Mouse (Mus musculus): ENCODE data around the gene Gpr27. TPM values are rescaled to one million over a fixed set of nuclear protein-coding genes. Genes with fewer than 3 reads are reported as not detected.

The Gpr27 gene
- polyA plus RNA-seq, 1 experiment from 2014 or later, result 2.1 TPM

DNA sequence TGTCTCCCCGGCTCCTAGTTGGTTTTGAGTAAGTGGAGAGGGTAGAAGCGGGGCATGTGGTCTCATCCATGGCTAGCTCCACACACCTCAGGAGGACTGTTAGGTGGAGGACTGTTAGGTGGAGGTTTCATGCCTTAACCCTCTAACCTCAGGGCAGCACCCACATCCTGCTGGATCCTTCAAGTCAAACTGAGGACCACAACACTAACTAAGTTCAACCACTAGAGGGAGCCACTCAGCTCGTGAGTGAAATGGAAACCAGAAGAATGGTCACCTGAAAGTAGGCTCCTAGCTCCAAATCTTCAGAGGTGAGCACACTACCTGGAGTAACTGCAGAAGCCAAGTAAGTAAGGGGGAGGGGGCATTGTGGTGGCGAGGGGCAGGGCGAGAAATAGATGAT, 7.6 kb upstream of the Gpr27 start:
- H3K27me3 ChIP-seq (replicated peaks; ENCODE audit: low read depth, poor library complexity, severe bottlenecking), result peaks cover 21% of the 10 kb centered on the region
- no peak for DNase-seq (ENCODE audit: low spot score)
- WGBS, result 54% methylated on average over 5 of the region's 5 CpGs
- no peaks in the 10 kb centered on the region for H3K9me3 ChIP-seq
- H3K4me1 ChIP-seq, result no peaks in the 10 kb centered on the region
- no peak overlapping the region for H3K27ac ChIP-seq (replicated peaks)
- no peaks in the 10 kb centered on the region for H3K36me3 ChIP-seq (replicated peaks)
- no peak overlapping the region for H3K4me3 ChIP-seq

DNA sequence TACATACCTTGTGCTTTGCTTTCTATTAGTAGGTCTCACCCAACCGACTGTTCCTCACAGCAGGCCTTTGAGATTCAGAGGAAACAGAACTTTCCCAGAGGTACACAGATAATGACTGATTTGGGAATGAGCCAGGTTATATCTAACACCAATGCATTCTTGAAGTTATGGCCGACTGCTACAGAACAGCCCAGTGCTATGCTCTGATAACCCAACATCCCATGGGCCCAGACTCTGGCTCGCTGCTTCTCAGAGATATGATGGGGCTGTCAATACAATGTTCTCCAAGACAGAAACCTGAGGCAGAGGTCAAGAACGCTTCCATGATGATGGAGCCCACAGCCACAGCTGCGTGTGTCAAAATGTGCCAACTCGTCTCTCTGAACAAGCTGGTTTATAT, 4.0 kb upstream of the Gpr27 start:
- 83% methylated on average over 6 of the region's 6 CpGs for WGBS
- no peak overlapping the region for H3K4me3 ChIP-seq
- no peaks in the 10 kb centered on the region for H3K9me3 ChIP-seq
- H3K36me3 ChIP-seq (replicated peaks), result no peaks in the 10 kb centered on the region
- H3K27me3 ChIP-seq (replicated peaks; ENCODE audit: low read depth, poor library complexity, severe bottlenecking), result peaks cover 57% of the 10 kb centered on the region
- no peak for DNase-seq (ENCODE audit: low spot score)
- peaks cover 21% of the 10 kb centered on the region for H3K4me1 ChIP-seq
- H3K27ac ChIP-seq (replicated peaks), result no peak overlapping the region

DNA sequence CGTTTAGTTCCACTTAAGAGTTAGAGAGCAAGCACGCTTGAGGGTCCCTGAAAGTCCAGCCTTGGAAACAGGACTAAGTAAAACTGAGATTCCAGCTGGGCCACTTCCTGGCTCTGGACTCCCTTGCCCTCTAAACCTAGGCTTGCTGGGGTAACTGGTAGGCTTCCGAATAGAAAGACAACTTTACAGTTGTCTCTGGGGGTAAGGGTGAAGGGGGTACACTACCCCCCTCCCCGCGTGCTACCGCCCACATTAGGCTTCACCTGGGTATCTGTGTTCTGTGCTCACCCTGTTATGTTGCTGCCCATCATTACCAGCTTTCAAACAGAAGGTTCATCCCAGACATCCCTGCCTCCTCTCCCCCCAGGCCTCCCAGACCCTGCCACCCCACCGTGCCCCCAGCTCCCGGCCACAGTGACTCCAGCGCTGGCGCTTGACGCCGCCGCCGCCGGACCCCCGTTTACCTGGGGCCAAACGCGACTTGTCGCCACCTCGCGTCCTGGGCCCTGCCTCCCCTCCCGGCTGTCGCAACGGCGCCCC, 743 bp upstream of the Gpr27 start:
- Histone ChIP-seq H3K4me3 (peak overlapping the region; percentile 80), H3K36me3 (replicated peaks) (no peaks in the 10 kb centered on the region), H3K27me3 (replicated peaks; ENCODE audit: low read depth, poor library complexity, severe bottlenecking) (peaks cover 89% of the 10 kb centered on the region), H3K9me3 (no peaks in the 10 kb centered on the region), H3K27ac (replicated peaks) (peak overlapping the region; percentile 85), H3K4me1 (peaks cover 24% of the 10 kb centered on the region)
- WGBS, result 5% methylated on average over 25 of the region's 25 CpGs
- no peak for DNase-seq (ENCODE audit: low spot score)

DNA sequence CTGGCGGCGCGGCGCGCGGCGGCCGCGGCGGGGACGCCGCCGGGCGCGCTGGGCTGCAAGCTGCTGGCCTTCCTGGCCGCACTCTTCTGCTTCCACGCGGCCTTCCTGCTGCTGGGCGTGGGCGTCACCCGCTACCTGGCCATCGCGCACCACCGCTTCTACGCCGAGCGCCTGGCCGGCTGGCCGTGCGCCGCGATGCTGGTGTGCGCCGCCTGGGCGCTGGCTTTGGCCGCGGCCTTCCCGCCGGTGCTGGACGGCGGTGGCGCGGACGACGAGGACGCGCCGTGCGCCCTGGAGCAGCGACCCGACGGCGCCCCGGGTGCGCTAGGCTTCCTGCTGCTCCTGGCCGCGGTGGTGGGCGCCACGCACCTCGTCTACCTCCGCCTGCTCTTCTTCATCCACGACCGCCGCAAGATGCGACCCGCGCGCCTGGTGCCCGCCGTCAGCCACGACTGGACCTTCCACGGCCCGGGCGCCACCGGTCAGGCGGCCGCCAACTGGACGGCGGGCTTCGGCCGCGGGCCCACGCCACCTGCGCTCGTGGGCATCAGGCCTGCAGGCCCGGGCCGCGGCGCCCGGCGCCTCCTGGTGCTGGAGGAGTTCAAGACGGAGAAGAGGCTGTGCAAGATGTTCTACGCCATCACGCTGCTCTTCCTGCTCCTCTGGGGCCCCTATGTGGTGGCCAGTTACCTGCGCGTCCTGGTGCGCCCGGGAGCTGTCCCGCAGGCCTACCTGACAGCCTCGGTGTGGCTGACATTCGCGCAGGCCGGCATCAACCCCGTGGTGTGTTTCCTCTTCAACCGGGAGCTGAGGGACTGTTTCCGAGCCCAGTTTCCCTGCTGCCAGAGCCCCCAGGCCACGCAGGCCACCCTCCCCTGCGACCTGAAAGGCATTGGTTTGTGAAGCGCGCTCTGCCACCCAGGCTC, 700 bp downstream of the Gpr27 start:
- WGBS, result under 1% methylated on average over 110 of the region's 110 CpGs
- peak; percentile 53 for DNase-seq (ENCODE audit: low spot score)
- Histone ChIP-seq H3K36me3 (replicated peaks) (no peaks in the 10 kb centered on the region), H3K9me3 (no peaks in the 10 kb centered on the region), H3K4me3 (peak overlapping the region; percentile 80), H3K4me1 (peaks cover 24% of the 10 kb centered on the region), H3K27ac (replicated peaks) (peak overlapping the region; percentile 85), H3K27me3 (replicated peaks; ENCODE audit: low read depth, poor library complexity, severe bottlenecking) (peaks cover 99% of the 10 kb centered on the region)

DNA sequence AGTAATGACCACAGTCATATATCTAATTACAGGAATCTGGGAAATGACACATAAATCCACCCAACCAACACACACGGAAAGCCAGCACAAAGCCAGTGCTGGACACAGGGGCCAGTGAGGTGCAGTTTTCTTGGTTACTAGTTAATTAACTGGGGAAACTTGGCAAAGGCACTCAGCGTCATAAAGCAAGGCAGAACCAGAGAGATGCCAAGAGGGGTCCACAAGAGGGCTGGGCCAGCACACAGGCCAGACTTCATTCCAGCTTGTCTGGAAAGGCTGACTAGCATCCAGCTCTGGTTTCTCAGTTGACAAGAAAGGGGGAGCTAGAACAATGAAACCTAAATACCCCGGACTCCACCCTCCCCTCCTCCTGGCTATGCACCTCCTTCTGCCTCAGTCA, 8.0 kb downstream of the Gpr27 start:
- Histone ChIP-seq H3K4me1 (0 out of 2 replicates have a peak, but pooled peaks cover 5% of the 10 kb centered on the region), H3K27ac (replicated peaks) (no peak overlapping the region), H3K4me3 (no peak overlapping the region), H3K9me3 (no peaks in the 10 kb centered on the region), H3K27me3 (replicated peaks; ENCODE audit: low read depth, poor library complexity, severe bottlenecking) (peaks cover 38% of the 10 kb centered on the region), H3K36me3 (replicated peaks) (no peaks in the 10 kb centered on the region)
- DNase-seq (ENCODE audit: low spot score), result no peak
- WGBS, result 65% methylated on average over 3 of the region's 3 CpGs

DNA sequence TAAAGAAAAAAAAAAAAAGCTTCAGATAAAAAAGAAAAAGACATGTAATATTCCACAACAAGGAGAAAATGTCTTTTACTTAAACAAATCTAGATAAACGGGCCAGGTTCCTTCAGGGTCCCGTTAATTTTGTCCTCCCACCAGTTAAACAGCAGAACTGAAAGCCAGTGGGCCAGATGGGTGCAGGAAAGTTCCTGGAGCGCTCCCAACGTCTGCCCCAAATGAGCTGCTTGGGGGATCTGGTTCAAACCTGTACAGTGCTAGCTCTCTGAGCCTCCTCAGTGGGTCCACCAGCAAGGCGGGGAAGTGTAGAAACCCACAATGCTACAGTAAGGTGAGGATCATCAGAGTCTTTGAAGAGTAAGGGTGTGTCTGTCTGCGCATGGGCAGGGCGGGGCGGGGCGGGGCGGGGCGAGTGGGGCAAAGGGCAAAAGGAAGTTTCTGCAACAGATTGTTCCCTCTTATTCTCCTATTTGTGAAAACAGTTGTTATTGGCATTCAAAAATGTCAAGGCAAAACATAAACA, 19.2 kb downstream of the Gpr27 start:
- H3K27ac ChIP-seq (replicated peaks), result no peak overlapping the region
- no peaks in the 10 kb centered on the region for H3K4me1 ChIP-seq
- no peaks in the 10 kb centered on the region for H3K36me3 ChIP-seq (replicated peaks)
- no peak overlapping the region for H3K4me3 ChIP-seq
- no peaks in the 10 kb centered on the region for H3K9me3 ChIP-seq
- H3K27me3 ChIP-seq (replicated peaks; ENCODE audit: low read depth, poor library complexity, severe bottlenecking), result peaks cover 39% of the 10 kb centered on the region
- no peak for DNase-seq (ENCODE audit: low spot score)
- 78% methylated on average over 11 of the region's 11 CpGs for WGBS

DNA sequence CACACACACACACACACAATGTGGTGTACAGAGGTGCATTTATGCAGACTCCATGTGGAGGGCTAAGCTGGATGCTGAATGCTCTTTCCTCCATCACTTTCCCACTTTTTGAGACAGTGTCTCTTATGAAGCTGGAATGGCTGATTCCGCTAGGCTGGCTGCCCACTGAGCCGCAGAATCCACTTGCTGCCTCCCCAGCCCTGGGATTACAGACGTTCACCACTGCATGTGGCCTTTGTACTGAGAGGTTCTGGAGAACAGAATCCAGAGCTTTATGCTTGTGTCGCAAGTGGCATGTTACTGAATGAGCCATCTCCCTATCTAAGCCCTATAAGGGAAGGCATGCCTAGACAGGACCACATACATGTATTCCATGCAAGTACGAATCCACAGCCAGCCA, 20.8 kb downstream of the Gpr27 start:
- DNase-seq (ENCODE audit: low spot score), result no peak
- whole genome bisulfite sequencing, result 83% methylated on average over 5 of the region's 5 CpGs
- no peak overlapping the region for H3K27ac ChIP-seq (replicated peaks)
- no peaks in the 10 kb centered on the region for H3K9me3 ChIP-seq
- H3K4me3 ChIP-seq, result no peak overlapping the region
- H3K36me3 ChIP-seq (replicated peaks), result no peaks in the 10 kb centered on the region
- H3K27me3 ChIP-seq (replicated peaks; ENCODE audit: low read depth, poor library complexity, severe bottlenecking), result peaks cover 35% of the 10 kb centered on the region
- H3K4me1 ChIP-seq, result no peaks in the 10 kb centered on the region

DNA sequence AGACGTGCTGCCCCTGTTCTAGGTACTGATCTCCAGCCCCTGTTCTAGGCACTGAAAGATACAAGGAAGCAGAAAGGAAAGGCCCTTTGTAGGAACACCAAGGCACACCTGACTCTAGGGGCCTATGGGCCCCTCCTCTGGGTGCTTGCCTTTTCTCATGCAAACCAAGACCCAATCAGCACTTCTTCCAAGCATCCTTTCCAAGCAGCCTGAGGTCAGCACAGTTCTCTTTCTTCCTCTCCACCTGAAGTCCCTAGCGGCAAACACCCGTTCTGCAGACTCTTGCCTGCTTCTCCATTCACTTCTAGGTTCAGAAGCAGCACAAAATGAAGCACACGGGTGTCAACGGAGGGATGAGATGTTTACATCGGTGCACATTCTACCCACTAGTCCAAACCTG, 22.7 kb downstream of the Gpr27 start:
- Histone ChIP-seq H3K36me3 (replicated peaks) (no peaks in the 10 kb centered on the region), H3K27ac (replicated peaks) (no peak overlapping the region), H3K9me3 (no peaks in the 10 kb centered on the region), H3K4me1 (no peaks in the 10 kb centered on the region), H3K27me3 (replicated peaks; ENCODE audit: low read depth, poor library complexity, severe bottlenecking) (peaks cover 31% of the 10 kb centered on the region), H3K4me3 (no peak overlapping the region)
- 58% methylated on average over 6 of the region's 6 CpGs for WGBS
- no peak for DNase-seq (ENCODE audit: low spot score)

DNA sequence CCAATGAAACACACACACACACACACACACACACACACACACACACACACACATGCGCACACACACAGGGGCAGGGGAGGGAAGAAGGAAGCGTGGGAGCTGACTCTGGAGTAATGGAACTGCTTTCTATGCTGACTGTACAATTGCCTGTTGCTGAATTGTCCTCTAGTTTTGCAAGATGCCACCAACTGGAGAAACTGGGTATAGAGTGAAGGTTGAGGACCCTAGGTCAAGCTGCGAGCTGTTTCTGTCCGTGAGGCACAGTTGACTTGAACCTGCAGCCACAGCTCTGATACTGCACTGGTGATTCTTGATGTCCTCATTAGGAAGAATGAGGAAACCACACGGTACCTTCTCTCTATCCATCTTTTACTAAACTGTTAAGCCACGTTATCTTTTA, 23.4 kb downstream of the Gpr27 start:
- H3K27me3 ChIP-seq (replicated peaks; ENCODE audit: low read depth, poor library complexity, severe bottlenecking), result peaks cover 28% of the 10 kb centered on the region
- no peaks in the 10 kb centered on the region for H3K4me1 ChIP-seq
- no peak overlapping the region for H3K4me3 ChIP-seq
- no peak for DNase-seq (ENCODE audit: low spot score)
- no peaks in the 10 kb centered on the region for H3K36me3 ChIP-seq (replicated peaks)
- no peaks in the 10 kb centered on the region for H3K9me3 ChIP-seq
- WGBS, result 79% methylated on average over 6 of the region's 6 CpGs
- no peak overlapping the region for H3K27ac ChIP-seq (replicated peaks)

DNA sequence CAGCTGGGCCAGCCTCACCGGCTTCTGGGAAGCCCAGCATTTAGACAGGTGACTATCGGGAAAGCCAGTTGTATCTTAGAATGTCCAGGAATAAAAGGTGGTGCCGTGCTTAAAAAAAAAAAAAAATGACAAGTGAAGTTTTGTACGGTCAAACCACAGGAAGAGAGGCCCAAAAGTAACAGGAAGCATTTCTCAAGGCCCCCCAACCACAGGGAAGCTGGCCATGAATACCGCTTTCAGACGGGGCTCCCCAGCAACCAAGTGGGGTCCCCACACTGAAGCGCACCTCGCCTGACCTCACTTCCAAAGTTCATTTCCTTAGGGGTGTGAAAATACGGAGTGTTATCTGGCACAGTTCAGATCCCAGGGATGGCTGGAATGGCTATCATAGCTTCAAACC, 28.6 kb downstream of the Gpr27 start:
- 86% methylated on average over 9 of the region's 9 CpGs for WGBS
- no peak overlapping the region for H3K27ac ChIP-seq (replicated peaks)
- H3K27me3 ChIP-seq (replicated peaks; ENCODE audit: low read depth, poor library complexity, severe bottlenecking), result peaks cover 40% of the 10 kb centered on the region
- DNase-seq (ENCODE audit: low spot score), result no peak
- H3K4me1 ChIP-seq, result peaks cover 4% of the 10 kb centered on the region
- H3K4me3 ChIP-seq, result no peak overlapping the region
- H3K36me3 ChIP-seq (replicated peaks), result no peaks in the 10 kb centered on the region
- no peaks in the 10 kb centered on the region for H3K9me3 ChIP-seq

DNA sequence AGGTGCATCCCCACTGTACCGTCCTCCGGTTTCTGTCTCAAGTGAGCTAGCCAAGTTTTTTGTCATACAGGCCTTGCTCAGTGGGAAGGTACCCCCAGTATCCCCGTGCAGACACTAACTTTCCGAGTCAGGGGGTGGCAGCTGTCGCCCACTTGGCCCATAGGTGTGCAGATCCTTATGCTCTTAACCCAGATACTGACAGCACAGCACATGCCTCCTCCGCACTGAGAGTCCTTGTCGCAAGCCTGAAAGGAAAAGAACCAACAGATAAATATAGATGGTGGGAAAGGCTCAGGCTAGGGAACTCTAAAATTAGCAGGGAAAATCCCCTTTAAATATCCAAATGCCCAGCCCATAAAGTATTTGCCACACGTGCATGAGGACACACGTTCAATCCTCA, 29.9 kb downstream of the Gpr27 start:
- WGBS, result 92% methylated on average over 9 of the region's 9 CpGs
- H3K9me3 ChIP-seq, result no peaks in the 10 kb centered on the region
- no peak for DNase-seq (ENCODE audit: low spot score)
- no peaks in the 10 kb centered on the region for H3K36me3 ChIP-seq (replicated peaks)
- no peak overlapping the region for H3K4me3 ChIP-seq
- H3K27ac ChIP-seq (replicated peaks), result no peak overlapping the region
- peaks cover 14% of the 10 kb centered on the region for H3K4me1 ChIP-seq
- H3K27me3 ChIP-seq (replicated peaks; ENCODE audit: low read depth, poor library complexity, severe bottlenecking), result peaks cover 53% of the 10 kb centered on the region

DNA sequence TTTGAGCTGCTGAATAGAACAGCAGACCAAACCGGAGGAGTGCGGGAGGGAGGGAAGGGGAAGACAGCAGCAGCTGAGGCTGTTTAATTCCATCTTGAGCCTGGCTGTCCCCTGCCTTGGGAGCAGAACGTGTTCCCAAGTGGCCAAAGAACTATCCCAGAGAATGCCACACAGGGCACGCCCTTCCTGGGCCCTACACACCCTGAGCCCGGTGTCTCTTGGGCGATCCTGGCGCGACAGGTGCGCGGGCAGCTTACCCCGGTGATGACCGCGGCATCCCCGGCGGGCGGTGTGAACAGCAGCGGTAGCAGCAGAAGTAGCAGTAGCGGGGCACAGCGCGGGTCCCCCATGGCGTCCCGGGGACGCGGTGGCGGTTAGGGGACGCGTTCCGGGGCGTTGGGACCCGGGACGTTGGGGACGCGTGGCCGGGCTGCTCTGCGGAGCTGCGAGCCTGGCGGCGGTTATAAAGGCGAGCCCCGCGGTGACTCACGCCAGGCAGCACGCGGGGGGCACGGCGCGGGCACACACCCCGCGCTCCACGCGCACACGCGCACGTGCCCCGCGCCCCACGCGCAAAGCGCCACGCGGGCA, 33.6 kb downstream of the Gpr27 start, which contains the start of gene Prok2:
Gene Prok2 (minus strand): TSS at position 422 of the 591 bp plus-strand sequence.
- peak within 1 kb of the TSS; percentile 64 for H3K4me3 ChIP-seq
- WGBS, result under 1% methylated on average over 61 of the region's 61 CpGs
- no peaks in the 10 kb centered on the region for H3K36me3 ChIP-seq (replicated peaks)
- peak within 1 kb of the TSS; percentile 57 for H3K27ac ChIP-seq (replicated peaks)
- H3K4me1 ChIP-seq, result peaks cover 14% of the 10 kb centered on the region
- peak; percentile 59 for DNase-seq (ENCODE audit: low spot score)
- H3K27me3 ChIP-seq (replicated peaks; ENCODE audit: low read depth, poor library complexity, severe bottlenecking), result peaks cover 84% of the 10 kb centered on the region
- no peaks in the 10 kb centered on the region for H3K9me3 ChIP-seq
